Comparison of ENCODE assay signal across 9 mouse cellular contexts in the genomic region with DNA sequence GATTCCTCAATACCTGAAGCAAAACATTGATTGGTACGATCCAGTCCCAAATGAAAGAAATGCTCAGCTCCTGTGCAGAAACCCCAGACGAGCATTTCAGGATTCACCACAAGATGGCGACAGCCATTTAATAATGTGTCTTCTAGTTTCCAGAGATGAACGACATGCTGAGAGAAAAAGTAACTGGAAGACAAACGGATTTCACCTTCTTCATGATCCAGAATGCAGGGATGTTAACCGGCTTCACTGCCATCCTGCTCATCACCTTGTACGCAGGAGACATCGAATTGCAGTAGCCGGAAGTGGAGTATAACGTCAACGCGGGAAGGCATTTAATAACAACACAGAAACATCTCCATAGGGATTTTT.
DNase-seq lines count a peak whose midpoint lies in the region; ATAC-seq and TF ChIP-seq lines count a peak whose summit lies in the region.
"Had no signal": no experiment of that assay in that cellular context is flagged by ENCODE, and none has a peak within 500 bp of the region (broad histone marks: within the 10 kb centered on the region; RNA-seq: fewer than 3 reads in every experiment).

No protein-coding gene starts in this region.

- peak; percentile 95 for TF ChIP-seq CTCF in layer of hippocampus, adult 2 months (conservative IDR thresholded peaks at IDR 0.05)

- H3K4me3 ChIP-seq in layer of hippocampus, adult 2 months, result peak overlapping the region; percentile 2; the same call in 1 of the 2 replicates
- H3K4me3 ChIP-seq: liver, embryonic 15.5 days had no signal

- H3K27ac ChIP-seq in layer of hippocampus, adult 2 months, result peak overlapping the region; percentile 89
- H3K27ac ChIP-seq: liver, embryonic 15.5 days had no signal

- intact Hi-C loops in heart, postnatal 36 days (cut with DNase I), result loop anchor here (5.0 to 10.0 kb wide), 4 partner anchors 788 to 1866 kb away; a partner anchor contains a TSS

- peak; percentile 62 for DNase-seq in ES-CJ7 (ENCODE audit: low read depth, low spot score)
- DNase-seq in adrenal gland, adult 8-10 months, result peak; percentile 30
- DNase-seq in embryo, embryonic 9.5 days (ENCODE audit: extremely low spot score), result peak; percentile 62
- peak; percentile 46 to 74 for DNase-seq in heart, postnatal 36 days
- peak; percentile 89 to 90 for DNase-seq in layer of hippocampus, adult 2 months (ENCODE audit: low spot score in 2 of 2)
- DNase-seq in lung, postnatal 25 days (ENCODE audit: low spot score), result peak; percentile 56
- peak; percentile 89 for DNase-seq in right cerebral cortex, adult 18-20 months

- no peak for ATAC-seq in erythroblast, adult 5-6 weeks (replicated peaks; ENCODE audit: low FRiP score, poor library complexity, severe bottlenecking)

Comparison
In these comparisons a context has a peak if more than half of its experiments do, and no peak if none do; other contexts are left out.
1. DNase-seq: peak in every context shown above with its lines; median percentile 90 in layer of hippocampus, adult 2 months; 89 in right cerebral cortex, adult 18-20 months; 62 in ES-CJ7; 62 in embryo, embryonic 9.5 days; 60 in heart, postnatal 36 days; 56 in lung, postnatal 25 days; 30 in adrenal gland, adult 8-10 months.